Comparison of ENCODE assay signal across 33 mouse cellular contexts in genomic region chr3:87989935-87990334, GRCm38 (mm10). TPM values are rescaled to one million over a fixed set of nuclear protein-coding genes. Genes with fewer than 3 reads are reported as not detected.
DNase-seq lines count a peak whose midpoint lies in the region; ATAC-seq and TF ChIP-seq lines count a peak whose summit lies in the region.
"Had no signal": no experiment of that assay in that cellular context is flagged by ENCODE, and none has a peak within 500 bp of the region (broad histone marks: within the 10 kb centered on the region; RNA-seq: fewer than 3 reads in every experiment).

No protein-coding gene starts in this region.

- H3K27ac ChIP-seq in hindbrain, embryonic 10.5 days = 0 out of 2 replicates have a peak overlapping the region, but pooled peaks have one; percentile 1
- no peak overlapping the region for H3K27ac ChIP-seq in hindbrain, embryonic 13.5 days
- no peak overlapping the region for H3K27ac ChIP-seq in MEL (ENCODE audit: control insufficient read depth, low read depth, low read length)
- H3K27ac ChIP-seq in embryonic facial prominence, embryonic 10.5 days (replicated peaks) = no peak overlapping the region
- H3K27ac ChIP-seq: forebrain, embryonic 10.5 days; forebrain, embryonic 15.5 days; gastrocnemius, adult 2 months; heart, embryonic 15.5 days; hindbrain, embryonic 15.5 days; intestine, embryonic 15.5 days had no signal

- no peaks in the 10 kb centered on the region for H3K36me3 ChIP-seq in hindbrain, embryonic 10.5 days
- no peaks in the 10 kb centered on the region for H3K36me3 ChIP-seq in hindbrain, embryonic 13.5 days
- no peaks in the 10 kb centered on the region; a peak in 1 of 4 replicates for H3K36me3 ChIP-seq in MEL (ENCODE audit: control insufficient read depth in 1 of 2, insufficient read depth in 2 of 2, low read length in 2 of 2)
- H3K36me3 ChIP-seq in embryonic facial prominence, embryonic 10.5 days (replicated peaks) = no peaks in the 10 kb centered on the region
- H3K36me3 ChIP-seq: forebrain, embryonic 10.5 days; forebrain, embryonic 15.5 days; heart, embryonic 12.5 days; heart, embryonic 15.5 days; hindbrain, embryonic 15.5 days; intestine, embryonic 15.5 days had no signal

- no peak for TF ChIP-seq EP300 in MEL (IDR thresholded peaks at IDR 0.05; ENCODE audit: low read depth in 1 of 2, low read length in 2 of 2)

- no peak overlapping the region for H3K9ac ChIP-seq in hindbrain, embryonic 13.5 days
- H3K9ac ChIP-seq in MEL (ENCODE audit: control insufficient read depth, low read depth, low read length, poor library complexity, severe bottlenecking) = no peak overlapping the region
- H3K9ac ChIP-seq: forebrain, embryonic 15.5 days; heart, embryonic 12.5 days; heart, embryonic 15.5 days; hindbrain, embryonic 15.5 days; intestine, embryonic 15.5 days had no signal

- H3K4me2 ChIP-seq in hindbrain, embryonic 13.5 days = no peak overlapping the region
- H3K4me2 ChIP-seq: forebrain, embryonic 15.5 days; heart, embryonic 12.5 days; heart, embryonic 15.5 days; hindbrain, embryonic 15.5 days; intestine, embryonic 15.5 days had no signal

- no peak overlapping the region for H3K4me3 ChIP-seq in hindbrain, embryonic 10.5 days
- H3K4me3 ChIP-seq in hindbrain, embryonic 13.5 days = no peak overlapping the region
- no peak overlapping the region for H3K4me3 ChIP-seq in MEL (ENCODE audit: control insufficient read depth in 1 of 2, insufficient read depth in 1 of 2, low read depth in 2 of 2, low read length in 2 of 2)
- H3K4me3 ChIP-seq in embryonic facial prominence, embryonic 10.5 days = 0 out of 2 replicates have a peak overlapping the region, but pooled peaks have one; percentile 5
- H3K4me3 ChIP-seq: forebrain, embryonic 10.5 days; forebrain, embryonic 15.5 days; gastrocnemius, adult 2 months; heart, embryonic 12.5 days; heart, embryonic 15.5 days; hindbrain, embryonic 15.5 days; intestine, embryonic 15.5 days had no signal

- no peaks in the 10 kb centered on the region for H3K79me2 ChIP-seq in MEL (ENCODE audit: control insufficient read depth, insufficient read depth, low read length, poor library complexity)

- H3K27me3 ChIP-seq in hindbrain, embryonic 10.5 days (ENCODE audit: insufficient read depth, poor library complexity, severe bottlenecking) = peaks cover 69% of the 10 kb centered on the region
- H3K27me3 ChIP-seq in hindbrain, embryonic 13.5 days = peaks cover 63% of the 10 kb centered on the region
- no peaks in the 10 kb centered on the region for H3K27me3 ChIP-seq in MEL (ENCODE audit: control insufficient read depth in 1 of 2, insufficient read depth in 2 of 2, low read length in 2 of 2)
- H3K27me3 ChIP-seq in embryonic facial prominence, embryonic 10.5 days (replicated peaks; ENCODE audit: low read depth, poor library complexity, severe bottlenecking) = peaks cover 83% of the 10 kb centered on the region

- TF ChIP-seq CTCF in MEL (IDR thresholded peaks at IDR 0.05 in 2 of 3, conservative IDR thresholded peaks at IDR 0.05 in 1 of 3; ENCODE audit: control insufficient read depth in 1 of 3, insufficient read depth in 1 of 3, low read depth in 2 of 3, low read length in 3 of 3, poor library complexity in 1 of 3, severe bottlenecking in 1 of 3) = no peak

- 26% methylated on average over 10 of the region's 10 CpGs for WGBS in hindbrain, embryonic 10.5 days
- 49% methylated on average over 10 of the region's 10 CpGs for WGBS in hindbrain, embryonic 13.5 days
- WGBS in embryonic facial prominence, embryonic 10.5 days = 26% methylated on average over 10 of the region's 10 CpGs

- DNase-seq in hindbrain, embryonic 10.5 days (ENCODE audit: low spot score) = no peak
- DNase-seq in MEL (ENCODE audit: low read depth, low spot score) = no peak
- DNase-seq in embryonic facial prominence, embryonic 10.5 days (ENCODE audit: low spot score) = no peak
- no peak for DNase-seq in frontal cortex, postnatal 25 days (ENCODE audit: low spot score in 2 of 2)
- no peak for DNase-seq in right cerebral cortex, postnatal 25 days
- DNase-seq: adrenal gland, adult 2 months; adrenal gland, postnatal 14 days; cerebellum, adult 11 months; cerebellum, adult 2 months; cerebellum, adult 9-11 months; cerebellum, postnatal 25 days; gastrocnemius, adult 2 months; gastrocnemius, postnatal 25 days; heart, adult 18-20 months; heart, postnatal 10 days; heart, postnatal 36 days; kidney, adult 11 months had no signal

- TF ChIP-seq RAD21 in MEL (IDR thresholded peaks at IDR 0.05; ENCODE audit: low read depth, low read length) = no peak

- ATAC-seq in hindbrain, embryonic 13.5 days (ENCODE audit: low FRiP score) = no peak
- ATAC-seq: CD4-positive, CD25-positive, alpha-beta regulatory T cell, adult 4 months; forebrain, embryonic 15.5 days; intestine, embryonic 15.5 days; Patski had no signal

- H3K9me3 ChIP-seq in hindbrain, embryonic 10.5 days = no peaks in the 10 kb centered on the region
- H3K9me3 ChIP-seq in hindbrain, embryonic 13.5 days = no peaks in the 10 kb centered on the region
- H3K9me3 ChIP-seq in MEL (replicated peaks; ENCODE audit: insufficient read depth, low read length) = no peaks in the 10 kb centered on the region
- H3K9me3 ChIP-seq in embryonic facial prominence, embryonic 10.5 days = no peaks in the 10 kb centered on the region
- H3K9me3 ChIP-seq: forebrain, embryonic 10.5 days; forebrain, embryonic 15.5 days; heart, embryonic 12.5 days; heart, embryonic 15.5 days; hindbrain, embryonic 15.5 days; intestine, embryonic 15.5 days had no signal

- H3K4me1 ChIP-seq in hindbrain, embryonic 10.5 days (replicated peaks) = peaks cover 68% of the 10 kb centered on the region
- H3K4me1 ChIP-seq in hindbrain, embryonic 13.5 days (replicated peaks) = peaks cover 39% of the 10 kb centered on the region
- H3K4me1 ChIP-seq in MEL (ENCODE audit: control insufficient read depth in 1 of 2, insufficient read depth in 2 of 2, low read length in 2 of 2) = no peaks in the 10 kb centered on the region; a peak in 2 of 4 replicates
- H3K4me1 ChIP-seq in embryonic facial prominence, embryonic 10.5 days = peaks cover 56% of the 10 kb centered on the region

- TF ChIP-seq POLR2A in MEL (IDR thresholded peaks at IDR 0.05; ENCODE audit: control insufficient read depth in 1 of 2, insufficient read depth in 1 of 2, low read depth in 1 of 2, low read length in 2 of 2, poor library complexity in 1 of 2) = no peak

TF ChIP-seq in MEL, 35 proteins besides CTCF, POLR2A, EP300 and RAD21:
- TF ChIP-seq MYC (IDR thresholded peaks at IDR 0.05; ENCODE audit: low read depth, low read length) = no peak
- TF ChIP-seq NRF1 (IDR thresholded peaks at IDR 0.05; ENCODE audit: insufficient read depth, low read depth, low read length, poor library complexity, severe bottlenecking) = peak; percentile 63

RNA-seq across cellular contexts. Expression of gene Bcan, which starts 10.1 kb away (rescaled TPM):
- polyA plus RNA-seq in hindbrain, embryonic 10.5 days (2016; fragmentation: Nextera tagmentation; extraction: Ambion mirVana) = 0.91 and 0.95 TPM in 2 replicates
- 35.8 and 39.8 TPM in 2 replicates for polyA plus RNA-seq in hindbrain, embryonic 13.5 days (2015; fragmentation: Nextera tagmentation; extraction: Ambion mirVana)
- total RNA-seq in MEL (2012; rRNA removed) = not detected in 2 replicates
- polyA plus RNA-seq in MEL (2012; ENCODE audit: insufficient read depth in 1 of 2, insufficient read length in 2 of 2, low read depth in 1 of 2, low replicate concordance in 2 of 2, missing spikeins in 1 of 2) = not detected
- 0.32 and 0.41 TPM in 2 replicates for polyA plus RNA-seq in embryonic facial prominence, embryonic 10.5 days (2016; fragmentation: Nextera tagmentation; extraction: Ambion mirVana)
- total RNA-seq: common myeloid progenitor, adult 5-6 weeks; gastrocnemius, adult 2 months; gastrocnemius, postnatal 25 days had no signal
- polyA plus RNA-seq: CD4-positive, CD25-positive, alpha-beta regulatory T cell, adult 4 months had no signal

RNA-seq across cellular contexts. Expression of gene Nes, which starts 19.1 kb away (rescaled TPM):
- polyA plus RNA-seq in hindbrain, embryonic 10.5 days (2016; fragmentation: Nextera tagmentation; extraction: Ambion mirVana) = 109 and 143 TPM in 2 replicates
- 49.5 and 55.3 TPM in 2 replicates for polyA plus RNA-seq in hindbrain, embryonic 13.5 days (2015; fragmentation: Nextera tagmentation; extraction: Ambion mirVana)
- not detected in 2 replicates for total RNA-seq in MEL (2012; rRNA removed)
- polyA plus RNA-seq in MEL (2012; ENCODE audit: insufficient read depth in 1 of 2, insufficient read length in 2 of 2, low read depth in 1 of 2, low replicate concordance in 2 of 2, missing spikeins in 1 of 2) = under 1 TPM in 1 of 2 experiments, not detected in 1; 0.01 TPM
- polyA plus RNA-seq in embryonic facial prominence, embryonic 10.5 days (2016; fragmentation: Nextera tagmentation; extraction: Ambion mirVana) = 35.3 and 46.2 TPM in 2 replicates
- polyA plus RNA-seq: CD4-positive, CD25-positive, alpha-beta regulatory T cell, adult 4 months had no signal

RNA-seq across cellular contexts. Expression of gene Hapln2, which starts 37.4 kb away (rescaled TPM):
- 0.11 and 0.14 TPM in 2 replicates for polyA plus RNA-seq in hindbrain, embryonic 10.5 days (2016; fragmentation: Nextera tagmentation; extraction: Ambion mirVana)
- 0.47 and 0.56 TPM in 2 replicates for polyA plus RNA-seq in hindbrain, embryonic 13.5 days (2015; fragmentation: Nextera tagmentation; extraction: Ambion mirVana)
- not detected in 2 replicates for total RNA-seq in MEL (2012; rRNA removed)
- polyA plus RNA-seq in MEL (2012; ENCODE audit: insufficient read depth in 1 of 2, insufficient read length in 2 of 2, low read depth in 1 of 2, low replicate concordance in 2 of 2, missing spikeins in 1 of 2) = not detected
- polyA plus RNA-seq in embryonic facial prominence, embryonic 10.5 days (2016; fragmentation: Nextera tagmentation; extraction: Ambion mirVana) = not detected in 2 replicates
- total RNA-seq: adrenal gland, adult 2 months; adrenal gland, postnatal 14 days; adrenal gland, postnatal 4 days; common myeloid progenitor, adult 5-6 weeks; ES-E14; gastrocnemius, adult 2 months; gastrocnemius, postnatal 25 days; heart, adult 18-20 months; heart, postnatal 10 days; heart, postnatal 36 days had no signal
- polyA plus RNA-seq: C2C12; embryonic facial prominence, embryonic 14.5 days; forebrain, embryonic 10.5 days; gonadal fat pad, adult 2 months; hindbrain, embryonic 11.5 days; intestine, embryonic 15.5 days had no signal

RNA-seq across cellular contexts. Expression of gene Crabp2, which starts 41.5 kb away (rescaled TPM):
- 956 and 1,072 TPM in 2 replicates for polyA plus RNA-seq in hindbrain, embryonic 10.5 days (2016; fragmentation: Nextera tagmentation; extraction: Ambion mirVana)
- 145 and 148 TPM in 2 replicates for polyA plus RNA-seq in hindbrain, embryonic 13.5 days (2015; fragmentation: Nextera tagmentation; extraction: Ambion mirVana)
- total RNA-seq in MEL (2012; rRNA removed) = 0.23 and 0.29 TPM in 2 replicates
- 1 to 10 TPM in 1 of 2 experiments, not detected in 1; 1.2 TPM for polyA plus RNA-seq in MEL (2012; ENCODE audit: insufficient read depth in 1 of 2, insufficient read length in 2 of 2, low read depth in 1 of 2, low replicate concordance in 2 of 2, missing spikeins in 1 of 2)
- 686 and 800 TPM in 2 replicates for polyA plus RNA-seq in embryonic facial prominence, embryonic 10.5 days (2016; fragmentation: Nextera tagmentation; extraction: Ambion mirVana)
- total RNA-seq: adrenal gland, postnatal 14 days; heart, adult 18-20 months; heart, postnatal 36 days had no signal
- polyA plus RNA-seq: adrenal gland, adult 2 months; CD4-positive, CD25-positive, alpha-beta regulatory T cell, adult 4 months had no signal

RNA-seq across cellular contexts. Expression of gene Gpatch4, which starts 53.0 kb away (rescaled TPM):
- polyA plus RNA-seq in hindbrain, embryonic 10.5 days (2016; fragmentation: Nextera tagmentation; extraction: Ambion mirVana) = 34.2 and 49.2 TPM in 2 replicates
- 27.4 and 30.6 TPM in 2 replicates for polyA plus RNA-seq in hindbrain, embryonic 13.5 days (2015; fragmentation: Nextera tagmentation; extraction: Ambion mirVana)
- 76.6 and 105 TPM in 2 replicates for total RNA-seq in MEL (2012; rRNA removed)
- 100 to 1,000 TPM; 135 to 240 TPM for polyA plus RNA-seq in MEL (2012; ENCODE audit: insufficient read depth in 1 of 2, insufficient read length in 2 of 2, low read depth in 1 of 2, low replicate concordance in 2 of 2, missing spikeins in 1 of 2)
- 52.2 and 52.4 TPM in 2 replicates for polyA plus RNA-seq in embryonic facial prominence, embryonic 10.5 days (2016; fragmentation: Nextera tagmentation; extraction: Ambion mirVana)

Comparison
In these comparisons a context has a peak if more than half of its experiments do, and no peak if none do; other contexts are left out.
1. RNA of gene Bcan, which starts 10.1 kb away (polyA plus RNA-seq): 35.8 to 39.8 TPM in hindbrain, embryonic 13.5 days; 0.91 to 0.95 TPM in hindbrain, embryonic 10.5 days, 0.32 to 0.41 TPM in embryonic facial prominence, embryonic 10.5 days and not detected in MEL; every median in the first group is over 10 times any median in the second.
2. RNA of gene Nes, which starts 19.1 kb away (polyA plus RNA-seq): 109 to 143 TPM in hindbrain, embryonic 10.5 days, 49.5 to 55.3 TPM in hindbrain, embryonic 13.5 days and 35.3 to 46.2 TPM in embryonic facial prominence, embryonic 10.5 days; 0.01 TPM in MEL; every median in the first group is over 10 times any median in the second.